Mouse (Mus musculus) cerebellum, adult 11-12 months (tissue): ENCODE measurements around the gene 4933436I01Rik.

ENCODE experiments used
- DNase-seq: peaks from one replicate; pipeline ENCODE4 v3.0.0; 2022

4933436I01Rik gene

GRCm38 (mm10) chrX:67921350-67921749 lies at the start of gene 4933436I01Rik:
Gene 4933436I01Rik, minus strand, starts transcription at chrX:67921450.
- no peak for DNase-seq

GRCm38 (mm10) chrX:67924769-67925470 lies 3.7 kb upstream of the 4933436I01Rik start:
- peak; percentile 62 for DNase-seq

GRCm38 (mm10) chrX:67883406-67883805 lies 37.8 kb downstream of the 4933436I01Rik start:
- no peak for DNase-seq
